Mouse (Mus musculus) neural tube, embryonic 12.5 days (tissue): Measurements from ENCODE around the gene Chrne. TPM values are rescaled to one million over a fixed set of nuclear protein-coding genes. Genes with fewer than 3 reads are reported as not detected.

Experiments
- ATAC-seq: fragments of 200-750 bp; cut with Nextera tagmentation; 2 replicates; pipeline ENCODE4 v1.8.0; 2017; ENCODE audit warnings: low read depth, mild to moderate bottlenecking, moderate TSS enrichment, moderate library complexity; ENCODE audit not compliant: low FRiP score
- H3K27ac ChIP-seq: fragments of 300-500 bp; sonication (generic); 2 replicates; pipeline ENCODE4 v1.5.1; 2016
- H3K27me3 ChIP-seq: fragments of 300-500 bp; sonication (generic); replicated peaks from 2 replicates; pipeline ENCODE4 v1.6.1; 2016; ENCODE audit warnings: mild to moderate bottlenecking
- H3K36me3 ChIP-seq: fragments of 300-500 bp; sonication (generic); 2 replicates; pipeline ENCODE4 v1.6.1; 2016; ENCODE audit warnings: mild to moderate bottlenecking
- H3K4me1 ChIP-seq: fragments of 300-500 bp; sonication (generic); 2 replicates; pipeline ENCODE4 v1.6.1; 2016
- H3K4me2 ChIP-seq: fragments of 300-500 bp; sonication (generic); replicated peaks from 2 replicates; pipeline ENCODE4 v1.6.1; 2016; ENCODE audit warnings: mild to moderate bottlenecking
- H3K4me3 ChIP-seq: fragments of 300-500 bp; sonication (generic); 2 replicates; pipeline ENCODE4 v1.5.1; 2016
- H3K9ac ChIP-seq: fragments of 300-500 bp; sonication (generic); 2 replicates; pipeline ENCODE4 v1.6.1; 2016; ENCODE audit warnings: mild to moderate bottlenecking
- H3K9me3 ChIP-seq: fragments of 300-500 bp; sonication (generic); 2 replicates; pipeline ENCODE4 v1.6.1; 2016; ENCODE audit warnings: mild to moderate bottlenecking
- WGBS: fragments of 180-500 bp; shearing (Covaris S2); methylation state at CpG from one replicate; pipeline ENCODE4 v1.1.7; 2016; 5-methylcytosine and 5-hydroxymethylcytosine counted together
- polyA plus RNA-seq: library from polyadenylated mRNA; unstranded; fragments of >200 nt; fragmentation: Nextera tagmentation; extraction: Ambion mirVana; gene quantifications from 2 replicates; pipeline ENCODE4 v1.2.1, GENCODE M21; 2016

The Chrne gene
- polyA plus RNA-seq, 1 experiment from 2014 or later, result not detected

DNA sequence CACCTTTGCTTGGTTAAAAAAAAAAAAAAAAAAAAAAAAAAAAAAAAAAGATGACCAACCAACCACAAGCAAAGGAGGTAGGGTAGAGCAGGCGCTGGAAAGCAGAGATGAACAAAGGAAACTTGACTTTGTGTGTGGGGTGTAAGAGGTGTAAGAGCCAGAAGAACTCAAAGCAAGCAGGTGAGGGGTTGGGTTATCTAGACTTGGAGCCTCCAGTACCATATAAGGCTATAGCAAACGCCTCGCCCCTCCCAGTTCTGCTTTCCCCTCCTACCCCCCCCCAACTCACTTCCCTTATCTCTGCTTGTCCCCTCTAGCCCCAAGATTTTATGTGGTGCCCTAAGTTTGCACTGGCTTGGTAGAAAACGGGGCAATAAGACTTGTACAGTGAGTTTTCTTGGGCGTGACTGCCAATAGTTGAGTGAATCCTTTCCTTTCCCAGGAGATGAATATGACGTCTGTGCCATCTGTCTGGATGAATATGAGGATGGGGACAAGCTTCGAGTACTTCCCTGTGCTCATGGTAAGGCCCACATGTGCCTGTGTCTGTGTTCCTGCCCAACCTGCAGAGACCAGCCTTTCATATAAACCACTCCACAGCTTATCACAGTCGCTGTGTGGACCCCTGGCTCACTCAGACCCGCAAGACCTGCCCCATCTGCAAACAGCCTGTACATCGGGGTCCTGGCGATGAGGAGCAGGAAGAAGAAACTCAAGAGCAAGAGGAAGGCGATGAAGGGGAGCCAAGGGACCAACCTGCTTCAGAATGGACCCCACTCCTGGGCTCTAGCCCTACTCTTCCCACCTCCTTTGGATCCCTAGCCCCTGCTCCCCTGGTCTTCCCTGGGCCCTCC is 31.5 kb upstream of the Chrne start:
- H3K9ac ChIP-seq, result no peak overlapping the region
- H3K27ac ChIP-seq, result no peak overlapping the region
- H3K4me1 ChIP-seq, result peaks cover 52% of the 10 kb centered on the region
- H3K4me3 ChIP-seq, result no peak overlapping the region
- ATAC-seq, result no peak
- H3K36me3 ChIP-seq, result peaks cover 39% of the 10 kb centered on the region
- H3K27me3 ChIP-seq, result no peaks in the 10 kb centered on the region
- 0 out of 2 replicates have a peak overlapping the region, but pooled peaks have one; percentile 6 for H3K4me2 ChIP-seq
- 85% methylated on average over 12 of the region's 12 CpGs for WGBS
- H3K9me3 ChIP-seq, result no peaks in the 10 kb centered on the region

DNA sequence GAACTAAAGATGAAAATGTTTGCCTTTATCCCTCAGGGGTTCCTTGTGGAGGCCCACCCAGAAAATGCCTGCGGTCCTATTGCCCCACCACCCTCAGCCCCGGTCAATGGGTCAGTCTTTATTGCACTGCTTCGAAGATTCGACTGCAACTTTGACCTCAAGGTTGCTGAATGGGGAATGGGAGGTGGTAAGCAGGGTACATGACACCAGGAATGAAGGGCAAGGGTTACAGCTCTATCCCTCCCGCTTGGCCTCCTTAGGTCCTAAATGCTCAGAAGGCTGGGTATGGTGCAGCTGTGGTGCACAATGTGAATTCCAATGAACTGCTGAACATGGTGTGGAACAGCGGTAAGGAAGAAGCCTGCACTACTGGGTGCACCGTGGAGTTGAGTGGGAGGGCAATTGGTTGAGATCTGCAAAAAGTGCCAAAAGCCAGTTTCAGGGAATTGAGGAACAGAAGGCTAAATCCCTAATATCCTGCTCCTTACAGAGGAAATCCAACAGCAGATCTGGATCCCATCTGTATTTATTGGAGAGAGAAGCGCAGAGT is 30.2 kb upstream of the Chrne start:
- 85% methylated on average over 8 of the region's 8 CpGs for WGBS
- H3K4me2 ChIP-seq, result peak overlapping the region; percentile 99; the same call in 1 of the 2 replicates
- ATAC-seq, result no peak
- no peaks in the 10 kb centered on the region for H3K9me3 ChIP-seq
- H3K27ac ChIP-seq, result no peak overlapping the region
- H3K9ac ChIP-seq, result no peak overlapping the region
- H3K27me3 ChIP-seq, result no peaks in the 10 kb centered on the region
- no peak overlapping the region for H3K4me3 ChIP-seq
- H3K36me3 ChIP-seq, result peaks cover 52% of the 10 kb centered on the region
- H3K4me1 ChIP-seq, result peaks cover 54% of the 10 kb centered on the region

DNA sequence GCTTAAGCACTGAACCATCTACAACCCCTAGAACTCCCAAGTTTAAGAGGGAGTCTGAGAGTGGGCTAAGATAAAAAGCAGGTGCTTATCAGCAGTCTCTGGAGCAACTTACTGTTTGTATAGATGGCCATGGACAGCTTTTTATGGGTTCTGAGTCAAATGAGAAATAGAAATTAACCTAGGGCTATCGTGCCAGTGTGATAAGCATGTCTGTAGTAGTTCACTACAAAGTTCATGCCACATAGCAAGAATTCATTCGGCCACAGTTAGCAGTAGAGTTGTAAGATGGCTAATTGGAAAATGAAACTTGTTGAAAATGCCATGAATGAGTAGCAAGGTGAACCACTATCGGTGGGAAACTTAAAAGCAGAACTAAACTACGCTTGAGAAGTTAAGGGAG is 29.5 kb upstream of the Chrne start:
- Histone ChIP-seq H3K27ac (no peak overlapping the region), H3K4me1 (peaks cover 54% of the 10 kb centered on the region), H3K36me3 (peaks cover 58% of the 10 kb centered on the region), H3K9me3 (no peaks in the 10 kb centered on the region), H3K4me3 (peak overlapping the region; percentile 70), H3K9ac (peak overlapping the region; percentile 86; the same call in 1 of the 2 replicates), H3K27me3 (no peaks in the 10 kb centered on the region), H3K4me2 (peak overlapping the region; percentile 99)
- ATAC-seq, result no peak
- 87% methylated on average over 4 of the region's 4 CpGs for WGBS

DNA sequence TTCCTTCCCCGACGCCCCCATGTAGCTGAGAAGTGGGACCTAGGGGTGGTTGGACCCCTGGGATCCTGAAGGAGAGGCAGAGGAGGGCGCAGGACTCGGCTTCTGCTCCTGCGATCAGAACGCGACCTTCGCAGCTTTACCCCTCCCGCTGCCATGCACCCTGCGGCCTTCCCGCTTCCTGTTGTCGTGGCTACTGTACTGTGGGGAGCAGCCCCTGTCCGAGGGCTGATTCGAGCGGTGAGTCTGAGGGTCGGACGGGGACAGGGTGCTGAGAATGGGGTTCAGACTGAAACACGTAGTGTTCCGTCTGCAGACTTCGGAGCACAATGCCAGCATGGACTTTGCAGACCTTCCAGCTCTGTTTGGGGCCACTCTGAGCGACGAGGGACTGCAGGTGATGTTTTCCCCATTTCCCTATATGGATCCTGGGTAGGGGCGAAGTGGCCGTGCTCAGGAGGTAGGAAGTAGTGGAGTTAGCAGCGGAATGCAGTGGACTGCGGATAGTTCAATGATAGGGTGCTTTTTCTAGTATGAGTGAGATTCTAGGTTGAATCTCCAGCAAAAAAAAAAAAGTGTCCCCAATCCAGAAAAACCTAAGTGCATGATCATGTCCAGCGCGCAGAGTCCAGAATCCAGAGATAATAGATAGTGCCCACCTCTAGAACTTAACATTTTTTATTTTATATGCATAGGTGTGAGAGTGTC is 28.9 kb upstream of the Chrne start:
- Histone ChIP-seq H3K27me3 (no peaks in the 10 kb centered on the region), H3K4me3 (peak overlapping the region; percentile 70), H3K27ac (peak overlapping the region; percentile 88), H3K9ac (peak overlapping the region; percentile 86), H3K4me2 (peak overlapping the region; percentile 99), H3K9me3 (no peaks in the 10 kb centered on the region), H3K36me3 (peaks cover 62% of the 10 kb centered on the region), H3K4me1 (peaks cover 50% of the 10 kb centered on the region)
- WGBS, result 3% methylated on average over 28 of the region's 28 CpGs
- ATAC-seq, result peak; percentile 27; the same call in 1 of the 2 replicates

DNA sequence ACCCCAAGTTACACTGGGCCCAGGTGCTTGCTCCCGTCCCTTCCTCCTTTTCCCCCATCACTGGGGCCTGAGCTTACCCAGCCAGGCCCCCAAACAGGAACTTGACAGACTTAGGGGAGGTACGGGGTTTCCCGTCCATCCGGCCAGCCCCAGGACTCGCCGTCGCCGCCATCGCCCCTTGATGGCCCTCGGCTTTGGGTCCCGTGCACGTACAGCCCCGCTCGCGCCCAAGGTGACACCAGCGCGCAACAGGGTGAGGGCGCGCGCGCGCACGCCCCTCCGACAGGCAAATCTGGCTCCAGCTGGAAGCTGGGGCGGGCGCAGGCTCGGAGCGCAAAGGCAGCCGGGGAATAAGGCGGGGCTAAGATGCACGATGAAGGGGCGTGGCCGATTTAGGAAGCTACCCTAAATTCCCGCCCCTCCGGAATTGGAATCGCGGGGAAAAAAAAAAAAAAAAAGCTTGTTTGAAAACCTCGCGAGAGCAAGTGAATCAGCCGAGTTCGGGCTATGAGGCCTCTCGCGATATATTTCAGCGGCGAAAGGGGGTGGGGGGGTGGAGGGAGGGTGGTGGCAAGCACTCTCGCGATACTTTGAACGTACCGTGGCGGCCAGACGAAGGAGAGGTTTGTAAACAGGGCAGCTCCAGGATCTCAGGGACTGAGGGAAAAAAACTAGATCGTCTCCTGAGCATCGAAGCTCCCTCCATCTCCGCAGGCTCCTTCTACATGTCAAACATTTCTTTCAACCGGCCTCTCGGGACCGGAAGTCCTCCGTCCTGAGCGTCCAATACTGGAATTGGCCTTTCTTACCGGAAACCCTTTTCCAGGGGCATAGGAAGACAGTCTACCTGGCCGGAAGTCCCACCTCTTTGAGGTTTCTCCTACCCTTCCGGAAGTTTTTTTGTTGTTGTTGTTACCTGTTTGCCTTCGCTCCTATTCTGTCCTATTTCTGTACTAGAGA is 28.0 kb upstream of the Chrne start, which contains the start of the genes Rnf167 and Slc25a11:
Gene Rnf167, plus strand, starts transcription at position 545 of the 960 bp plus-strand sequence.
Gene Slc25a11, minus strand, starts transcription at position 789 of the 960 bp plus-strand sequence.
- Histone ChIP-seq H3K4me3 (peak within 1 kb of the TSS; percentile 70), H3K36me3 (peaks cover 56% of the 10 kb centered on the region), H3K27ac (peak within 1 kb of the TSS; percentile 88), H3K27me3 (no peaks in the 10 kb centered on the region), H3K4me1 (peaks cover 41% of the 10 kb centered on the region), H3K9me3 (no peaks in the 10 kb centered on the region), H3K9ac (peak within 1 kb of the TSS; percentile 86), H3K4me2 (peak within 1 kb of the TSS; percentile 99)
- WGBS, result under 1% methylated on average over 63 of the region's 63 CpGs
- ATAC-seq, result peak; percentile 86

DNA sequence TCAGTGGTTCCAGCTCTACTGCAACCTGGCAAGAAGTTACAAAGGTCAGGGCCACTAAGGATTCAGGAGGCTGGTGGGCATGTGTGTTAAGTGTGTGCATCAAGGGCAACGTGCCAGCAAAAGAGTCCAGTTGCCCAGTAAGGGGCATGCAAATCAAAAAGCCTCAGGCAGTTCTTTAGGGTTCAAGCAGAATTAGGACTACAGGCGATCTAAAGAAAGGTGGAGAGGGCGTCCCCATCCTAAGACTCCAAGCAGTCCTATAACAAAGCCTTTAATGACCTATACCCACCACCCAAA is 27.2 kb upstream of the Chrne start:
- 21% methylated on average over 3 of the region's 3 CpGs for WGBS
- no peaks in the 10 kb centered on the region for H3K27me3 ChIP-seq
- H3K9me3 ChIP-seq, result no peaks in the 10 kb centered on the region
- 0 out of 2 replicates have a peak overlapping the region, but pooled peaks have one; percentile 59 for H3K27ac ChIP-seq
- peak; percentile 5; the same call in 1 of the 2 replicates for ATAC-seq
- H3K4me3 ChIP-seq, result peak overlapping the region; percentile 67
- H3K9ac ChIP-seq, result peak overlapping the region; percentile 81
- H3K4me1 ChIP-seq, result peaks cover 38% of the 10 kb centered on the region
- H3K4me2 ChIP-seq, result peak overlapping the region; percentile 86
- peaks cover 50% of the 10 kb centered on the region for H3K36me3 ChIP-seq

DNA sequence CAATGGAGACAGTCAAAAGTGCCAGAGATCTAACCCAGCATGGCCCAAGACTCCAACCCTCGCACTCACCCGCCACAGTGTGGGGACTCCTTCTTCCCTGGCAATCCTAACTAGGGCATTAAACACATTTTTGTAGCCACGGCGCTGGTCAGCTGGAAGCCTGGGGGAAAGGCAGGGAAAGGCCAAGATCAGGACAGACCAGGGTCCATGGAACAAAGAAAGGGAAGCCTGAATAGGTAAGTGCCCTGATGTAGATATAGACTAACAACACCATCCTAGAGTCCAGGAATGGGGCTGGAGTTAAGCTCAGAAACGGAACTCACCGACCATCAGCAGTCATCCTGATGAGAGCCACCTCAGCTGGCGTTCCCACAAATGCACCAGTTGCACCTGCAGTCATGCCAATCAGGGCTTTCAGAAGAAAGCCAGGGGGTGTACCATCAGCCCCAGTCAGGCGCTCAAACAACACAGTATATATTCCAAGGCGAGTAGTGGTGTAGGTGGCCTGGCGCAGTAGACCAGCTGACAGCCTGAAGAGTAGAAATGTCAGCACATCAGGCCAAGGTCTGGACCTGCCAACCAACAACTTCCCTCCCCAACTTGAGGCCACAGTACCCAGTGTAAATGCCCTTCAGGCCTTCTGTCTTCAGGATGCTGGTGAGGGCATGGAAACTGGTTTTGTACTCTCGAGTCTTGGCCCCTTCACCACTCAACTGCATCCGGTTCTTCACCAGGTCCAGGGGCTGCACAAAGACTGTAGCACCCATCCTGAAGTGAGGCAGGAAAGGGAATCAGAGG is 26.6 kb upstream of the Chrne start:
- peaks cover 33% of the 10 kb centered on the region for H3K4me1 ChIP-seq
- no peaks in the 10 kb centered on the region; the same call in 1 of the 2 replicates for H3K27me3 ChIP-seq
- no peak for ATAC-seq
- H3K36me3 ChIP-seq, result peaks cover 44% of the 10 kb centered on the region
- H3K9me3 ChIP-seq, result no peaks in the 10 kb centered on the region
- H3K4me3 ChIP-seq, result peak overlapping the region; percentile 67
- H3K27ac ChIP-seq, result no peak overlapping the region
- 93% methylated on average over 12 of the region's 12 CpGs for whole genome bisulfite sequencing
- peak overlapping the region; percentile 81 for H3K9ac ChIP-seq
- H3K4me2 ChIP-seq, result peak overlapping the region; percentile 86

DNA sequence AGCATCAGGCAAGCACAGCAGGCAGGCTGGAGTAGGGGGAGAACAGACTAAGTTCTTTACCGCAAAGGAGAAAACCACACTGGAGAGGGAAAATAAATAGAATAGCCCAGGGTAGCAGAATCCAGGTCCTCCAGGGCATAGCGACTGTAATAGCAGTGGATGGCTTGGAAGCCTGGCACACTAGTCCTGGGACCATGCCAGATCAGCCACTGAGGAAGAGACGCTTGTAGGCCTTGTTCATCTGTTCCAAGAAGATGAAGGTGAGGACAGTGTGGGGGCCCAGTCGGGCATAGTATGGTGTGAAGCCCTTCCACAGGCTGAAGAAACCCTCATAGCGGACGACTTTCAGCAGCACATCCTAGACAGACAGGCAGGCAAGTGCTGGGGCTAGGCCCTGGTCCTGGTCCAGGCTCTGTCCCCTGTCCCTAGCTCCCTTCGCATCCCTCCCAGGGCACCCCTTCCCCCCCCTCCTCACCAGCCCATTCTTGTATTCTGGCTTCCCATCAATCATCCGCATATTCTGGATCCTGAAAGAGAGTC is 25.6 kb upstream of the Chrne start:
- ATAC-seq, result no peak
- Histone ChIP-seq H3K9ac (0 out of 2 replicates have a peak overlapping the region, but pooled peaks have one; percentile 21), H3K4me3 (no peak overlapping the region), H3K9me3 (no peaks in the 10 kb centered on the region), H3K36me3 (peaks cover 34% of the 10 kb centered on the region), H3K27me3 (no peaks in the 10 kb centered on the region; the same call in 1 of the 2 replicates), H3K4me1 (peaks cover 32% of the 10 kb centered on the region), H3K27ac (no peak overlapping the region), H3K4me2 (no peak overlapping the region)
- 96% methylated on average over 8 of the region's 8 CpGs for WGBS

DNA sequence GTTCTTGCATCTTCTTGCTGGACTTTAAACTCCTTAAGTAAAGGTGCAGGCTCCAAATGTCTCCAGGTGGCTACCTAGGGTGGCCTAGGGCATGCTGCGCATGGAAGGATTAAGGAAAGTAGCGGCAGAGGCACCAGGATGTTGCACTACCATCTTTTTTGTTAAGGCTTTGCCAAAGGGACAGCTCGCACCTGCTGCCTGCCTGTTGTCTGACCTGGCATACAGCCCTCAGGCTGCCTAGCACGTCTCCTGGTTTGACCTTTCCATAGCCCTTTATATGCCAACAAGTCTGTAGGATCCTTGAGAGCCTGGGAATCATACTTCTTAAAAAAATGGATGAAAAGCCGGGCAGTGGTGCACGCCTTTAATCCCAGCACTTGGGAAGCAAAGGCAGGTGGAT is 24.0 kb upstream of the Chrne start:
- Histone ChIP-seq H3K36me3 (peaks cover 26% of the 10 kb centered on the region), H3K4me2 (no peak overlapping the region), H3K27me3 (no peaks in the 10 kb centered on the region; the same call in 1 of the 2 replicates), H3K27ac (no peak overlapping the region), H3K9ac (no peak overlapping the region), H3K4me3 (no peak overlapping the region), H3K4me1 (peaks cover 19% of the 10 kb centered on the region), H3K9me3 (no peaks in the 10 kb centered on the region)
- WGBS, result 92% methylated on average over 6 of the region's 6 CpGs
- no peak for ATAC-seq

DNA sequence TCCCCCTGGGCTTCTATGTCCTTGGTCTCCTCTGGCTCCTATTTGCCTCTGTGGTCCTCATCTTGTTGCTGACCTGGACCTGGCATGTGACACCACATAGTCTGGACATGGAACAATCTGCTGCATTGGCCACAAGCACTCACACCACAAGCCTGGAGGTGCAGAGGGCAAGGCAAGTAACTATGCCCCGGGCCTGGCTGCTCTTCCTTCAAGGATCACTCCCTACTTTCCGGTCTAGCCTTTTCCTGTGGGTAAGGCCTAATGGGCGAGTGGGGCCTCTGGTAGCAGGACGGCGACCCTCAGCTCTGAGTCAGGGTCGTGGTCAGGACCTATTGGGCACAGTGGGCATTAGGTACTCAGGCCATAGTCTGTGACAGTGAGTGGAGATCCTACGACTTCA is 22.2 kb upstream of the Chrne start:
- no peak for ATAC-seq
- H3K4me1 ChIP-seq, result peaks cover 13% of the 10 kb centered on the region
- peaks cover 26% of the 10 kb centered on the region for H3K36me3 ChIP-seq
- H3K4me2 ChIP-seq, result no peak overlapping the region
- no peak overlapping the region for H3K9ac ChIP-seq
- no peak overlapping the region for H3K27ac ChIP-seq
- no peaks in the 10 kb centered on the region; the same call in 1 of the 2 replicates for H3K27me3 ChIP-seq
- no peaks in the 10 kb centered on the region for H3K9me3 ChIP-seq
- H3K4me3 ChIP-seq, result no peak overlapping the region
- WGBS, result 86% methylated on average over 7 of the region's 7 CpGs
